Mouse (Mus musculus) embryonic fibroblast, embryonic 13.5 days (primary cell): ENCODE data around the gene Tmub2.

ENCODE experiments used
- CTCF ChIP-seq: IDR thresholded peaks from 2 replicates; pipeline ENCODE4 v1.5.1; 2011; ENCODE audit warnings: mild to moderate bottlenecking, control low read depth, low read length, moderate library complexity, borderline replicate concordance; ENCODE audit not compliant: insufficient read depth
- POLR2A ChIP-seq: IDR thresholded peaks from 2 replicates; pipeline ENCODE4 v1.6.1; 2011; ENCODE audit warnings: low read depth, mild to moderate bottlenecking, control low read depth, low read length, moderate library complexity

DNA sequence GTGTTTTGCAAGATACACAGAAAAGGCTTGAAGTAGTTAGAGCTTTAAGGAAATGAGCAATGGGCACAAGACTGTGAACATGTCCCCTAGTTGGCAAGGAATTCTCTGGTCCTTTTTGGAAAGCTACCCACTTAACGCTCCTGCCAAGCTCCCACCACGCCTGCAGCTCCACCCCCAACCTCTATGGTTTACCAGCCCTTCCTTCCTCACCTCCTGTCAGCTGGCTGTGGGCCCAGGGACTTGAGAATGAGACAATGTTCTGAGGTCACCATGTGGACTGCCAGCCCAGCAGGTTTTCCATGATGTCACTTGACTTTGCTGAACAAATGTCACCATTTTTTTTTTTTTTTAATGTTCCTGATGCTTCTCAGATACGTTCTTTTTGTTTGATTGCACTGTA lies 53.8 kb downstream of the Tmub2 start:
- TF ChIP-seq POLR2A (no peak), CTCF (no peak)
